Mouse (Mus musculus) limb, embryonic 11.5 days (tissue): ENCODE results near the gene Cdhr4. TPM values are rescaled to one million over a fixed set of nuclear protein-coding genes. Genes with fewer than 3 reads are reported as not detected.

ENCODE experiments used
- ATAC-seq: fragments of 200-750 bp; cut with Nextera tagmentation; 2 replicates; pipeline ENCODE4 v1.8.0; 2017; ENCODE audit warnings: low read depth; ENCODE audit not compliant: insufficient number of reproducible peaks, low FRiP score, low TSS enrichment
- DNase-seq: peaks from one replicate; pipeline ENCODE4 v3.0.0-alpha.2; 2015; ENCODE audit warnings: low spot score
- H3K27ac ChIP-seq: fragments of 300-500 bp; sonication (generic); replicated peaks from 2 replicates; pipeline ENCODE4 v1.5.1; 2014; ENCODE audit warnings: low read depth, mild to moderate bottlenecking, low read length
- H3K27me3 ChIP-seq: fragments of 300-500 bp; sonication (generic); 2 replicates; pipeline ENCODE4 v1.6.1; 2014; ENCODE audit warnings: mild to moderate bottlenecking, low read length, mixed read lengths; ENCODE audit not compliant: control insufficient read depth, insufficient read depth
- H3K36me3 ChIP-seq: fragments of 300-500 bp; sonication (generic); 2 replicates; pipeline ENCODE4 v1.6.1; 2014; ENCODE audit warnings: mild to moderate bottlenecking, low read length, moderate library complexity, mixed read lengths; ENCODE audit not compliant: control insufficient read depth, insufficient read depth
- H3K4me1 ChIP-seq: fragments of 300-500 bp; sonication (generic); 2 replicates; pipeline ENCODE4 v1.6.1; 2014; ENCODE audit warnings: low read length, mixed read lengths; ENCODE audit not compliant: control insufficient read depth, insufficient read depth
- H3K4me2 ChIP-seq: fragments of 300-500 bp; sonication (generic); 2 replicates; pipeline ENCODE4 v1.6.1; 2014; ENCODE audit warnings: low read depth, mild to moderate bottlenecking, moderate library complexity; ENCODE audit not compliant: severe bottlenecking
- H3K4me3 ChIP-seq: fragments of 300-500 bp; sonication (generic); 2 replicates; pipeline ENCODE4 v1.5.1; 2014; ENCODE audit warnings: low read depth, low read length
- H3K9ac ChIP-seq: fragments of 300-500 bp; sonication (generic); 2 replicates; pipeline ENCODE4 v1.6.1; 2014; ENCODE audit warnings: mild to moderate bottlenecking, low read length
- H3K9me3 ChIP-seq: fragments of 300-500 bp; sonication (generic); 2 replicates; pipeline ENCODE4 v1.6.1; 2016; ENCODE audit warnings: low read length; ENCODE audit not compliant: control insufficient read depth
- WGBS: fragments of 180-500 bp; shearing (Covaris S2); extraction: QIAGEN DNeasy Blood & Tissue Kit; methylation state at CpG from one replicate; pipeline ENCODE4 v1.1.7; 2014; 5-methylcytosine and 5-hydroxymethylcytosine counted together
- polyA plus RNA-seq: library from polyadenylated mRNA; unstranded; fragments of >200 nt; fragmentation: Nextera tagmentation; extraction: Ambion mirVana; gene quantifications from 2 replicates; pipeline ENCODE4 v1.2.1, GENCODE M21; 2014

The Cdhr4 gene
- polyA plus RNA-seq, 1 experiment from 2014 or later: 16.8 TPM

DNA sequence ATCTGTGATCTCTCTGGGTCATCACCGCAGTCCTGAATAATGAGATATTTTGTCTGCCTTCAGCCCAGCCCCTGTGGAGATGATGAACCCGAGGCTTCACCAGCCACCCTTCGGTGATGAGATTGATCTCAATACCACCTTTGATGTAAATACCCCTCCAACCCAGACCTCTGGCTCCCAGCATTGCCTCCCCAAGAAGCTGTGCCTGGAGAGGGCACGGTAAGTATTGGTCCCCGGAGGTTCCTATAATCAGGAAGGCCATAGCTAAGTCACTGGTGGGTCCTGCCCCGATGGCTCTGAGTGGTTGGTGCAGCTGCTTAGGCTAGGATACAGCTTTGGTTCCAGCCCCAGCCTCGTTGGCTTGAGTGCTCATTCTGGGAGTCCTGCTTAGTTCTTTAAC is 23.8 kb upstream of the Cdhr4 start:
- H3K4me1 ChIP-seq: no peaks in the 10 kb centered on the region
- no peak overlapping the region for H3K9ac ChIP-seq
- no peak for ATAC-seq
- H3K27me3 ChIP-seq: no peaks in the 10 kb centered on the region
- peaks cover 14% of the 10 kb centered on the region for H3K36me3 ChIP-seq
- WGBS: 89% methylated on average over 7 of the region's 7 CpGs
- DNase-seq: no peak
- H3K4me2 ChIP-seq: no peak overlapping the region
- H3K27ac ChIP-seq: no peak overlapping the region
- H3K9me3 ChIP-seq: no peaks in the 10 kb centered on the region
- H3K4me3 ChIP-seq: no peak overlapping the region

GRCm38 (mm10) chr9:107970311-107970710 is 22.0 kb upstream of the Cdhr4 start:
- Histone ChIP-seq H3K4me2 (no peak overlapping the region), H3K4me1 (peaks cover 1% of the 10 kb centered on the region; the same call in 1 of the 2 replicates), H3K36me3 (peaks cover 14% of the 10 kb centered on the region), H3K9ac (no peak overlapping the region), H3K27me3 (no peaks in the 10 kb centered on the region), H3K9me3 (no peaks in the 10 kb centered on the region), H3K27ac (no peak overlapping the region), H3K4me3 (no peak overlapping the region)
- ATAC-seq: no peak
- DNase-seq: no peak
- 91% methylated on average over 5 of the region's 5 CpGs for WGBS

- ATAC-seq (no peak), DNase-seq (no peak)
- H3K9ac ChIP-seq: no peak overlapping the region
- H3K9me3 ChIP-seq: no peaks in the 10 kb centered on the region
- no peak overlapping the region for H3K4me3 ChIP-seq
- H3K4me2 ChIP-seq: no peak overlapping the region
- H3K4me1 ChIP-seq: peaks cover 4% of the 10 kb centered on the region; the same call in 1 of the 2 replicates
- WGBS: 80% methylated on average over 8 of the region's 8 CpGs
- H3K27me3 ChIP-seq: no peaks in the 10 kb centered on the region
- peaks cover 11% of the 10 kb centered on the region for H3K36me3 ChIP-seq
- H3K27ac ChIP-seq: no peak overlapping the region
These were observed 20.4 kb upstream of the Cdhr4 start for GRCm38 (mm10) chr9:107971690-107972541.

DNA sequence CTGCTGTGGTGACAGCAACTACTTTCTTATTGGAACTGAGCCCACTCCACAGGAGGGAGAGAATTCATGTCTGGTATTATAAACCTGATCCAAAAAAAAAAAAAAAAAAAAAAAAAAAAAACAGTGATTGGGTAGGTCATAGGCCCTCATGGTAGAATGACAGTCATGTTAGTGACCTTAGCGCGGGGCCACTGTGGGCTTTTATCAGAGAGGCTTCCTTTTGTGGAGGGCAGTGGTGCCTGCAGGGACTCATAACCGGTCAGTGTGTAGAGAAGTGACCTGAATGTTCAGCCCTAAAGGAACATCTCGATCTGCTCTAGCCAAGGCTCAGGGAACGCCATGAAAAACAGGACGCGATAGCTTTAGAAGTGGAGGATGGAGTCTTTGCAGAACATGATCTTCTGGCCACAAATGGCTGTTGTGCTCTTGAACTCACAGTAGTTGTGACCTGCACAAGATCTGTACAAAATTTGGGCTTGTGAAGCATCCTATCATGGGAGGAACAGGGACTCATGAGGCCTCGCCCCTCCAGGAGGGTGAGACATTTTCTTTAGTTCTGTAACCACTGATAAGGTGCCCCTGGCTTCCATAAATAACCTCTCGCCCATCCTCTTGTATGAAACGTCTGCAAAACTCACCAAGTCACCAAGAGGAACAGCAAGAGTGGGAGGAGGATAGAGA is 17.7 kb upstream of the Cdhr4 start:
- no peak for DNase-seq
- Histone ChIP-seq H3K4me2 (no peak overlapping the region), H3K27ac (peak overlapping the region; percentile 23; the same call in 1 of the 2 replicates), H3K4me3 (no peak overlapping the region), H3K36me3 (peaks cover 2% of the 10 kb centered on the region; the same call in 1 of the 2 replicates), H3K9ac (no peak overlapping the region), H3K27me3 (no peaks in the 10 kb centered on the region), H3K4me1 (peaks cover 4% of the 10 kb centered on the region; the same call in 1 of the 2 replicates), H3K9me3 (no peaks in the 10 kb centered on the region)
- no peak for ATAC-seq
- 82% methylated on average over 10 of the region's 10 CpGs for WGBS

GRCm38 (mm10) chr9:107975399-107976386 is 16.6 kb upstream of the Cdhr4 start, which contains the start of gene Uba7:
Uba7 (plus strand) TSS chr9:107975505.
- Histone ChIP-seq H3K36me3 (no peaks in the 10 kb centered on the region; the same call in 1 of the 2 replicates), H3K4me1 (peaks cover 11% of the 10 kb centered on the region), H3K4me3 (no peak within 1 kb of the TSS), H3K4me2 (no peak within 1 kb of the TSS), H3K9ac (no peak within 1 kb of the TSS), H3K27ac (peak within 1 kb of the TSS; percentile 24; the same call in 1 of the 2 replicates), H3K27me3 (no peaks in the 10 kb centered on the region), H3K9me3 (no peaks in the 10 kb centered on the region)
- WGBS: 70% methylated on average over 12 of the region's 12 CpGs
- ATAC-seq (no peak), DNase-seq (no peak)

DNA sequence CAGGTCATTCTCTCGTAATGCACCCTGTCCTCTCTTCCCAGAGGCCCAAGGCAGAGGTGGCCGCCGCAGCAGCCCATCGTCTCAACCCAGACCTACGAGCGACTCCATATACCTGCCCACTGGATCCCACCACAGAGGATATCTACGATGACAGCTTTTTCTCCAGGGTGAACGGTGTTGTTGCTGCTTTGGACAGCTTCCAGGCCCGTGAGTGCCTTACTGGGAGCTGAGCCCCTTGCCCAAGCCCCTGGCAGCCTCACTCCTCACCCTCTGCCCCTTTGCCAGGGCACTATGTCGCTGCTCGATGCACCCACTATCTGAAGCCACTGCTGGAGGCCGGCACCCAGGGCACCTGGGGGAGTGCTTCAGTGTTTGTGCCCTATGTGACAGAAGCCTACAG is 13.5 kb upstream of the Cdhr4 start:
- no peak for ATAC-seq
- no peak for DNase-seq
- no peak overlapping the region for H3K27ac ChIP-seq
- H3K27me3 ChIP-seq: no peaks in the 10 kb centered on the region
- peaks cover 31% of the 10 kb centered on the region for H3K4me1 ChIP-seq
- H3K9me3 ChIP-seq: no peaks in the 10 kb centered on the region
- 94% methylated on average over 12 of the region's 12 CpGs for WGBS
- H3K36me3 ChIP-seq: no peaks in the 10 kb centered on the region; the same call in 1 of the 2 replicates
- H3K4me2 ChIP-seq: no peak overlapping the region
- H3K9ac ChIP-seq: no peak overlapping the region
- no peak overlapping the region for H3K4me3 ChIP-seq

DNA sequence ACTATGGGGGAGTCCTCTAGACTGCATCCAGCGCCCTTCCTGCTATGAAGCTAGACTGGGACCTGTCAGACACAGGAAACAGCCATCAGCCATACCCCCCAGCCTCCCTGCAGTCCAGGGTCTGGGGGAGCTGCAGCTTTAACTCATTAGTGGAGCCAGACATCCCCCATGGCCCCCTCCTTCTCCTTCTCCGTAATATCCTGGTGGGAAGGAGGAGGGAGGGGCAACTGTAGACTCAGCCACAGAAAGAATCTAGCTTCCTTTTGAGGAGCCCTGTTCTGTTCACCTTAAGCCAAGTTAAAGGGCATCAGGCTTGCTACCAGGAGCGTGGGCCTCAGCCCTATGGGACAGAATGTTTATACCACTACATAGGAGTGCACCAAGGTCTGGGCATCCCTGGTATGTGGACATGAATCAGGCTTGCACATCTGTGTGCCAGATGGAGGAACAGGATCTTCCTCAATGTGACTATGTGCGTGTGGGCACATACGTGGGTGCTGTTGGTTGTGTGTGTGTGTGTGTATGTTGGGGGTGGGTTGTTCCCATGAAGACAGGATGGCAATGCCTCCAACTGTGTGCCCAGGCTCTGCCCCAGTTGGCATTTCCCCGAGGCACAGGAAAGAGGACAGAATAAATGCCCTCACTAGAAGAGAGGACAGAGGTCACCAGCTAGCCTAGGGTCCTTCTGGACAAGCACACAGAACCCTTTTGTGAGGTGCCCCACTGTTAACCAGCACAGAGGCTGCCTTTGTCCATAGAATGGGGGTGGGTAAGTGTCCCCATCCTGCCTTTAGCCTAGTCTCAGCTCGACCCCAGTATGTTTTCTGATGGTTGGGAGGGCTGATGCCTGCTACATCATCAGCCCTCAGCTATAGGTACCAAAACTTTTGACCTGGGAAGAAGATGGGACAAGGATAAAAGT is 10.4 kb upstream of the Cdhr4 start:
- Histone ChIP-seq H3K4me3 (peak overlapping the region; percentile 96), H3K9me3 (no peaks in the 10 kb centered on the region), H3K4me1 (peaks cover 37% of the 10 kb centered on the region), H3K27ac (peak overlapping the region; percentile 100), H3K4me2 (peak overlapping the region; percentile 99), H3K27me3 (no peaks in the 10 kb centered on the region), H3K36me3 (peaks cover 4% of the 10 kb centered on the region; the same call in 1 of the 2 replicates), H3K9ac (peak overlapping the region; percentile 85)
- ATAC-seq: peak; percentile 61
- WGBS: 9% methylated on average over 7 of the region's 7 CpGs
- DNase-seq: peak; percentile 92
